ENCODE assay signal across 16 mouse cellular contexts in genomic region chr4:84454493-84454892, GRCm38 (mm10).
DNase-seq lines count a peak whose midpoint lies in the region; ATAC-seq lines count a peak whose summit lies in the region.
"Had no signal": no experiment of that assay in that cellular context is flagged by ENCODE, and none has a peak within 500 bp of the region (broad histone marks: within the 10 kb centered on the region; RNA-seq: fewer than 3 reads in every experiment).

No protein-coding gene starts in this region.

- ATAC-seq in kidney, embryonic 16.5 days (ENCODE audit: low FRiP score, low TSS enrichment) = no peak
- ATAC-seq in embryonic facial prominence, embryonic 12.5 days (ENCODE audit: insufficient number of reproducible peaks, insufficient read depth, low FRiP score, low TSS enrichment) = peak; percentile 32; the same call in 1 of the 2 replicates
- no peak for ATAC-seq in limb, embryonic 13.5 days (ENCODE audit: low FRiP score, low read depth)
- no peak for ATAC-seq in erythroblast, adult 5-6 weeks (replicated peaks; ENCODE audit: low FRiP score, poor library complexity, severe bottlenecking)
- ATAC-seq: forebrain, embryonic 13.5 days; forebrain, postnatal 0 days had no signal

- H3K9me3 ChIP-seq in kidney, embryonic 16.5 days (ENCODE audit: low read length) = no peaks in the 10 kb centered on the region
- H3K9me3 ChIP-seq in embryonic facial prominence, embryonic 12.5 days = no peaks in the 10 kb centered on the region
- H3K9me3 ChIP-seq in limb, embryonic 13.5 days = no peaks in the 10 kb centered on the region
- H3K9me3 ChIP-seq: forebrain, embryonic 13.5 days; heart, embryonic 13.5 days; hindbrain, embryonic 15.5 days had no signal

- H3K4me2 ChIP-seq in kidney, embryonic 16.5 days (replicated peaks; ENCODE audit: low read depth, low read length) = no peak overlapping the region
- no peak overlapping the region for H3K4me2 ChIP-seq in embryonic facial prominence, embryonic 12.5 days (replicated peaks)
- H3K4me2 ChIP-seq in limb, embryonic 13.5 days (replicated peaks) = no peak overlapping the region
- H3K4me2 ChIP-seq: forebrain, embryonic 13.5 days; heart, embryonic 13.5 days; hindbrain, embryonic 15.5 days had no signal

- WGBS in kidney, embryonic 16.5 days = 48% methylated on average over 3 of the region's 3 CpGs
- 26% methylated on average over 3 of the region's 3 CpGs for WGBS in embryonic facial prominence, embryonic 12.5 days
- 21% methylated on average over 3 of the region's 3 CpGs for WGBS in limb, embryonic 13.5 days

- H3K9ac ChIP-seq in kidney, embryonic 16.5 days (replicated peaks; ENCODE audit: low read length) = no peak overlapping the region
- H3K9ac ChIP-seq in embryonic facial prominence, embryonic 12.5 days = no peak overlapping the region
- H3K9ac ChIP-seq in limb, embryonic 13.5 days = no peak overlapping the region
- H3K9ac ChIP-seq: forebrain, embryonic 13.5 days; forebrain, postnatal 0 days; heart, embryonic 13.5 days; hindbrain, embryonic 15.5 days had no signal

- no peak overlapping the region for H3K4me3 ChIP-seq in kidney, embryonic 16.5 days (ENCODE audit: low read length)
- no peak overlapping the region for H3K4me3 ChIP-seq in embryonic facial prominence, embryonic 12.5 days
- H3K4me3 ChIP-seq in limb, embryonic 13.5 days = no peak overlapping the region
- H3K4me3 ChIP-seq: forebrain, embryonic 13.5 days; heart, embryonic 13.5 days; hindbrain, embryonic 15.5 days had no signal

- H3K27ac ChIP-seq in kidney, embryonic 16.5 days (ENCODE audit: low read length) = peak overlapping the region; percentile 30; the same call in 1 of the 2 replicates
- no peak overlapping the region for H3K27ac ChIP-seq in embryonic facial prominence, embryonic 12.5 days
- H3K27ac ChIP-seq in limb, embryonic 13.5 days = peak overlapping the region; percentile 34; the same call in 1 of the 2 replicates
- H3K27ac ChIP-seq: forebrain, embryonic 13.5 days; heart, embryonic 13.5 days; hindbrain, embryonic 15.5 days had no signal

- DNase-seq in kidney, adult 8-10 months = no peak
- no peak for DNase-seq in urinary bladder, adult 2 months (ENCODE audit: low spot score)
- DNase-seq: adrenal gland, postnatal 10 days; cerebellum, adult 11-12 months; cerebellum, adult 9-10 months; cerebellum, postnatal 25 days; forebrain, postnatal 0 days; gastrocnemius, postnatal 14 days; heart, postnatal 36 days had no signal

- no peaks in the 10 kb centered on the region for H3K36me3 ChIP-seq in kidney, embryonic 16.5 days (ENCODE audit: insufficient read depth, low read length)
- no peaks in the 10 kb centered on the region for H3K36me3 ChIP-seq in embryonic facial prominence, embryonic 12.5 days
- H3K36me3 ChIP-seq in limb, embryonic 13.5 days = no peaks in the 10 kb centered on the region
- H3K36me3 ChIP-seq: heart, embryonic 13.5 days; hindbrain, embryonic 15.5 days had no signal

- no peaks in the 10 kb centered on the region for H3K27me3 ChIP-seq in kidney, embryonic 16.5 days (ENCODE audit: insufficient read depth, low read length)
- no peaks in the 10 kb centered on the region for H3K27me3 ChIP-seq in embryonic facial prominence, embryonic 12.5 days
- no peaks in the 10 kb centered on the region for H3K27me3 ChIP-seq in limb, embryonic 13.5 days
- H3K27me3 ChIP-seq: forebrain, embryonic 13.5 days; heart, embryonic 13.5 days; hindbrain, embryonic 15.5 days had no signal

- peaks cover 28% of the 10 kb centered on the region for H3K4me1 ChIP-seq in kidney, embryonic 16.5 days (ENCODE audit: insufficient read depth, low read length)
- H3K4me1 ChIP-seq in embryonic facial prominence, embryonic 12.5 days = peaks cover 49% of the 10 kb centered on the region
- peaks cover 66% of the 10 kb centered on the region for H3K4me1 ChIP-seq in limb, embryonic 13.5 days
